Mouse (Mus musculus) retina, embryonic 14.5 days (tissue): ENCODE data around the gene S100a4.
A peak's percentile ranks its signal among the peaks of the same experiment; 100 is the strongest.

ENCODE experiments used
- DNase-seq: peaks from one replicate; pipeline ENCODE4 v3.0.0-alpha.2; 2015; ENCODE audit warnings: low spot score

Gene S100a4

DNA sequence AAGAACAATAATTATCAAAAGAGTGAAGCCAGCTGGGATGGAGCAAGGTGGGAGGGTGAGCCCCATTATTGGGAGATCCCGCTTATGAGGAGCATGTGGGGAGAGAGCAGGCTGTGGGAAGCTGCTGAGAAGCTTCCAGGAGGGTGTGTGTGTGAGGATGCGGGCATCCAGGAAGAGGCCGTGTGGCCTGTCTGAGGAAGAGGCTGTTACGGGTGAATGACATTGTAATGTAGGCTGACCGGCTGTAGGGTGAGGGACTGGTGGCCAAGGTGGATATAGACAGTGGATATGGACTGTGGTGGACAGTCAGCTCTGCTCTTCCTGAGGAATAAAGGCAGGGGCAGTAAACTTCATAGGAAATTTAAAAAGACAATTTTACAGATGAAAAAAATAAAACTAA is 21.9 kb downstream of the S100a4 start:
- no peak for DNase-seq

DNA sequence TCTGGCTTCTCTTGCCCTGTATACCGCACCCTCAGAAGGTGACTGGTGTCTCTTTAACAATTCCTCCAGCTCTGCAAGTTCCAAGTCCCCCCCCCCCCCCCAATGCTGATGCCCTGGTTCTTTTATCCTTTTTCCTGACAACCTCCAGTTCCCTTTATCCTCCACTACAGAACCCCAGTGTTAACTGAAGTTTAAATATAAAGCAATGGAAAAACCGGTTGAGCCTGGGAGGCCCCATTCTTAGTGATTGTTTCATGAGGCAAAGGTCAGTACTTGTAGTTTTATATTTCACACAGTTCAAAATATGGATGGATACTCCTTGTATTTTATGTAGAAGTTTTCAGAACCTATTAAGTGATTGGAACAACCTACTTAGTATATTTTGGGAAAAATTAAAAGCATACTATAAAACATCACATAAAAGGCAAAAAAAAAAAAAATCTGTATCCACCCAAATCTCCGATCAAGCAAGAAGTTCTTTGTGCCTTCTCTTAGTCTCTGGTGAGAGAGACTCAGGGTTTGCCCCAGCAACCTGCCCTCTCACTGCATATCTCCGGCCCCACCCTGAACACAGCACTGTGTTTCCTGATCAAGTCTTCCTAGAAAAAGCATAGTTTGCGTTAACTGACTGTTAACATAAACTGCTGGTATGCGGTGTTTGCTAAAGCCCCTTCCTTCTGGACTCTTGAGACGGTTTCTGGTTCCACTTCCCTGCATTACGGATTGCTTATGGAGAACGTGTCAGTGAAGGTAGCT is 22.9 kb downstream of the S100a4 start:
- no peak for DNase-seq

DNA sequence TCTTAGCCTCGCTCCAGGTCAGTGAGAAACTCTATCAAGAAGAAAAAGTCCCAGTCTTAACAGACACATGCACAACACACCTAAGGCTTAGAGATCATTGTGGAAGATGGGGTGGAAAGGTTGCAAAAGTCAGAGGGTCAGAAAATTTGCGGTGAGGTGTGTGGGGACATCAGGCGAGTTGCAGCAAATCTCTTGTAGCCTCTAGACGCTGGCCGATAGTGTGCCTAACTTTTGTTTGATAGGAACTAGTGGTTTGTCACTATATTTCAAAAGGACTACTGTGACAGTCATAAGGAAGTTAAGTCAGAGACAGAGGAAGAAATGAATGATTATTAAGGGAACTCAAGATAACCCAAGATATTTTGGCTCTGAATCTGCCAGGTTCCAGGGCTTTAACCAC is 23.8 kb downstream of the S100a4 start:
- no peak for DNase-seq

DNA sequence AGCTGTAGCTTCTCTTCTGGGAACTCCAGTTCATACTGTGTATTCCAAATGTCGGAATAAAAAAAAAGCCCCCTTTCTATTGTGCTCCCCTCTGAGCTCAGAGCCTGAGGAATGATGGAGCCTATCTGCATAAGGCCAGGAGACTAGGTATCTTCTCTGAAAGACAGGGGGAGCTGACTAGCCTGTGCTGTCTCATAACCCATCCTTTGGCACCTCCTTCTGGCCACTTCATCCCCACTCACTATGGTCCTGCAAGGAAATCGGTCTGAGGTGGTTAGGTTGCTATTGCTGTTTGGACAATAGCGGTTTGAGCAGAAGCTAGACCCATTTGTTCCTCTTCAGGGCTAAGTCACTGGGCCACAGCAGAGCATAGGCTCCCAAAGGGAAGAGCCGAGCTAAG is 24.2 kb downstream of the S100a4 start:
- peak; percentile 55 for DNase-seq

DNA sequence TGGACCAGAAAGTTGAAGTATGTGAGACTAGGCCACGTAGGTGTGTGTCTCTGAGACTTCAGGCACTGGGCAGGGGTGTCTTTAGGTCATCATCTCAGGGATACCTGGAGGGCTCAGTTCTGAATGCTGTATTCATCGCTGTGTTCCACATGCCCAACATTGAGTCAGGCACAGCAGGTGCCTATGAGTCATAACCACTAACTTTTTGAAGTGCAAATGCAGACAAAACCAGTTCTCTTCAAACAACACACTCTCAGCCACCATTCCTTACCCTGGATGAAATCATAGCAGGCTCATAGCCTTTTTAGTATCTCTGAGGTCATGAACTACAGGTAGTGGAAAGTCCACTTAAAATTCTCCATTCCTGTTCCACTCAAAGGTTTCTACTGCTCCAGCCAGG is 25.7 kb downstream of the S100a4 start:
- no peak for DNase-seq

DNA sequence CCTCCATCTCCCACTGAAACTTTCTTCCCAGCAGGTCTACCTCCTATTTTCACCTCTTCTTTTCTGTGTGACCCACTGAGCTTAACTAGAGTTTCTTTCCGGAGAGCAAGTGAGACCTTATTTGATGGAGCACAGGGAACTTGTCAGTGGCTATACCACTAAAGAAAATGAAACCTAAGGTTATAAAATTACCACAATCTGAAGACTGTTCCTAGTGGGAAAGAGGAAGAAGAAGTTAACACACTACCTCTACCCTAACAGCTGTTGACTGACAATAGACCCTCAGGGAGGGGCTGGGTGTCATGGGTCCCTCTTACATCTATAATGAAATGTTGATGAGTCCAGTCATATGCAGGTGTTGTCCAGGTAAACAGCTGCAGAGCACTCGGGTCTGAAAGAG is 28.4 kb downstream of the S100a4 start:
- no peak for DNase-seq

DNA sequence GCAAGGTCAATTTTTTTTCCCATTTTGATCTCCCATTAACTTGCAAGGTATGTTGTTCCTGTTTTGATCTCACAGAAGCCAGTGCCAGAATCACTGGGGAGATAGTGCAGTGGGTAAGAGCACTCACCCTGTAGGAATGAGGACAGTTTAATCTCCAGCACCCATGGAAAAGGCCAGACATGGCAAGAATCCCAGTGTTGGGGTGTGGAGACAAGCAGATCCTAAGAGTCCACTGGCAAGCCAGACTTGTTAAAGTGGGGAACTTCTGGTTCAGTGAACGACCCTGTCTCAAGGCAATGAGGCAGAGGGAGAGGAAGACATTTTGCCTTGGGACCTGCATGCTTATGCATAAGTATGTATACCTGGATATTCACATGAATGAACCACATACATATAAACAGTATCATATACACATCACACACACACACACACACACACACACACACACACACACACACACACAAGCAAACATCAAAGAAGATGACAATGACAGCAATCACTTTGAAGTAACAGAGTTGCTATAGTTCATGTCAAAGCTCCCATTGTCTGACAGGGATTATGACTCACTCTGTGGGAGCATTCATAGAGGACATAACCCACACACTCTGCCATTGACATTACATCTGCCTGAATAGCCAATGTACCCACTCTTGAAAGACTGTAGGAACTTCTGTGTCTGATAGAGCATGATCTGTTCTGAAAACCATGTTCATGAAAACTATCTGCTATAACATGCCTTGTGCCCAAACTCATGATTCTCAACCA is 35.1 kb downstream of the S100a4 start:
- DNase-seq, result no peak

DNA sequence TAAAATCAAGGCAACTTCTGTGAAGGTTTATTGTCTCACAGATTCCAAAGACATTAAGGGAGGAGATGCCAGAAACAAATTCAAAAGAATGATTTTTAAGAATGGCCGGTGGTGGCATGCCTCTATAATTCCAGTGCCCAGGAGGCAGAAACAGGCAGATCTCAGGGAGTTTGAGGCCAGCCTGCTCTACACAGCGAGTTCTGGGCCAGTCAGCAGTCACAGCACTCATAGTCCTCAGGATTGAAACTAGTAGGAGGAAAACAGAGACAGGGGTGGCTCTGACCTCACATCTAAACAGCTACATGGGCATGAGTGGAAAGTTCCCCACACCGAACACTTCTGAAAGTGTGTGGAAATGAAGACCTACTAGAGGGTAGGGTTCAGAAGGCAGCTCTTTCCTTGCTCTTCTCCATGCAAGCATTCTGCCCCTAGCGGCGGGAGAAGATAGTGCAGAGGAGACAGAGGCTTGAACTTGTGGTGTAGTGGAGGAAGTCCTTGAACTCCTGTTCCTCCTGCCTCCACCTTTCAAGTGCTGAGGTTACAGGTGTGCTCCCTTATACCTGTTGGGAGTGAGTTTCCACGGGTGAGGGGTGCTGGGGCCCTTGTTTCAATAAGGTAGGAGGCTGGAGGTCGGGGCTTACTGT is 36.1 kb downstream of the S100a4 start:
- DNase-seq, result peak; percentile 52

DNA sequence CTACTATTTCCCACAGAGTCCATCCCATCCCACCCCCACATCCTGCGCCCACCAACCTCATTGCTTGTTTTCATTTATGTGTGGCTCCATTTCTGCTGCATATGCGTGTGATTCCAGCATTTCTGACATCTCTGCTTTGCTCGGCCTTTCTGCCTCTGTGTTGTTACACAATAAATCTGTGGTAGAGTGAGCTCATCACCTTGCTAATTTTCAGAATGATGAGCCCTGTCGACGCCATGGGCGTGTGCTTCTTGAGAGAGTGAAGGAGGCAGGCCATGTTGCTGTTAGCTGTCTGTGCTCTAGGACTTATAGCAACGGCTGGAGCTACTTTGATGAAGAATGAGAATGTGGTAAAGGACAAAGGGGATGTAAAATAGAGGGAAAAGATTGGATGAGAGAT is 37.4 kb downstream of the S100a4 start:
- DNase-seq, result no peak

DNA sequence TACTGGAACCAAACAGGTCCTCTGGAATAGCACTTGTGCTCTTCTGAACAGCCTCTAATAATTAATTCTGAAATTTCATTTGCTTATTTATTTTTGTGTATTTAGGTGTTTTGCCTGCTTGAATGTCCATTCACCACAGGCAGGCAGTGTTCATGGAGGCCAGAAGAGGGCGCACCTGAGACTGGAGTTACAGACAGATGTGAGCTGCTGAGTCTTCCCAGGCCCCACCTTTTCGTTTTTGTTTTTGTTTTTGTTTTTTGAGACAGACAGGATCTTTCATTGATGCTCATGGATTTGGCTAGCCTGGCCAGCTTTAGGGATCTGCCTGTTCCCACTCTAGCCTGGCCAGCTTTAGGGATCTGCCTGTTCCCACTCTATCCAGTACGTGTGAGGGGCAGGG is 40.6 kb downstream of the S100a4 start:
- DNase-seq, result peak; percentile 43

DNA sequence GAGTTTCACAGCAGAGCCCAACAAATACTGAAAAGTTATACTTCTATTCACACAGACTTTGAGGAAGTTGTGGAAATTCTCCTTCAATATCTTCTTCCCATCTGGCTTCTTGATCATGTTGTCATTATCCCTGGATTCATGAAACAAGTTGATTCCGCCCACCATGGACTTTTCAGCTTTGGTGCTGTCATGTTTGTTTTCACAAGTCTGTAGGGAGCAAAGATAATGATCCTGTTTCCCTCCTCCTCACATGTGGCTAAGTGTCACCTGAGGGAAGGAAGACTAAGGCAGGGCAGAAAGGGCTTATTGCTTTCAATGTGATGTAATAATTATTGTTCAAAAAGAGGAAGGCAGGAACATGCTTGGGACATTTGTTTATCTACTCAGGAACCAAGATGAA is 43.7 kb downstream of the S100a4 start:
- DNase-seq, result no peak

DNA sequence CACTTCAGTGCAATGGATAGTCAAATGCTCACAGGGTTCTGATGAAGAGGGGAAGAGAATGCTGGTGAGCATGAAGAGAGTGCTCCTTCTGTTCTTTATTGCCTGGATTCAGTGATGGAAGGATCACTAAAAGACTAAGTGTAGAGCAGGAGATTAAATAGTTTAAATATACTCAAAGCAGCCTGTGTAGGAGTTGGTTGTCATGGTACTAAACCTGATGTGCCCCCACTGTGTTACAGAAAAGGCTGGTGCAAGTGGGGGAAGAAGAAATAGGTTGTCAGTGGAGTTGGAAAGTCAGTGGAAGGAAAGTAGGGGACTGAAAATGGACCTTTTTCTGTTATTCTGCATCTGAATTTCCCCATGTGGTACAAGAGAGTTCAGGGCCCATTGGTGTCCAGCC is 45.4 kb downstream of the S100a4 start:
- DNase-seq, result no peak

DNA sequence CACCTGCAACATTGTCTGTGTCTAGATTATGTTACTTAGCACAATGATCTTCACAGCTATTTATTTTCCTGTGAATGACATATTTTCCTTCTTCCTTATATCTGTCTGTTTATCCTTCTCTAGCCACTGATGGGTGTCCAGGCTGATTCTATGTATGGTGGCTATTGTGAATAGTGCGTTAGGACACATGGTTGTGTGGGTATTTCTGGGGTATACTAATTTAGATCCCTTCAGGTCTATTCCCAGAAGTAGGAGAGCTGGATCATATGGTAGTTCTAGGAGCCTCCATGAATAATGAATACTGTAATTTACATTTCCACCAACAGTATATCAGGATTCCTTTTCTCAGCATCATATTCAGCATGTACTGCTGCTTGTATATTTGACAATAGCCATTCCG is 46.3 kb downstream of the S100a4 start:
- DNase-seq, result no peak

DNA sequence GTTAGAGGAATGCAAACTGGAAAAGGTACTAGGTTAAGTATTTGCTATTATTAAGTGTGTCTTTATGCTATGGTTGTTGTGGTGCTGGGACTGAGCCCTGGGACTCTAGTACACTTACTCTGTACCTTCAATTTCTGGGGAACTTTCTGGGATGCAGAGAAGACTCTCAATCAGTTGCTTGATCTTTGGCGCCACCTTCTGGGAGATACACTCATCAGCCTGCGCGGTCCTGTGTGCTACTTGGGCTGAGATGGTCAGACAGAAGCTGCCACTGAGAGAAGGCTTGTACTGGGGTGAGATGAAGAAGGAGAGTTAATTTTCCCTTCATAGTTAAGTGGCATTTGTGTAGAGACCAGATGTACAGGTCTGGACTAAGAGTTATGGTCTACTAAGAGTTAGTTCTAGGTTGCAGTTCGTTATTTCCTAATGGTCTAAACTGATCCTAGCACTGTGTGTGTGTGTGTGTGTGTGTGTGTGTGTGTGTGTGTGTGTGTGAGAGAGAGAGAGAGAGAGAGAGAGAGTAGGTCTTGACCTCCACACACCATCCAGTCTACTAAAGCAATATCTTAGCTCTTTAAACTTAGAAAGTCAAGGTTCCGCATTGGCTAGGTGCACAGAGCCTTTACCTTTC is 49.4 kb downstream of the S100a4 start:
- DNase-seq, result peak; percentile 95

DNA sequence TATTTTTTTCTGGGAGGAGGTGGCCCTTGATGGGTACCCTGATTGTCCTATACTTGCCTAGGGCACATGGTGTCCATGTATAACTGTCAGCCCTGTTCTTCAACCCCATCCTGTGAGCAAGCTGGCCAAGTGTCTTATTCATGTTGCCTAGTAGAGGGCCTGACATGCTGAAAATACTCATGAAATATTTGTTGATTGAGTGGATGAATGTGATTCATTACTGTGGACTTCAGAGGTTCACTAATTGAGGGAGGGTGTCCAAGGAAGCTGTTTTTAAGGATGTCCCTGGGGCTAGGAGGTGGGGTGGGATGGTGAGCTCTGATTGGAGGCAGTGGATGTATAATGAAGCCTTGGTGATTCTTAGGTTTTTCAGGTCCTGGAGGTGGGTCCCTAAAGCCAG is 50.1 kb downstream of the S100a4 start, which contains the start of gene S100a7a:
Gene S100a7a, plus strand, starts transcription at position 301 of the 400 bp plus-strand sequence.
- DNase-seq, result no peak
